Mouse (Mus musculus) adrenal gland, adult (tissue): ENCODE measurements at regions not wholly inside any gene's neighbourhood (a gene's known extent, or its start where the extent isn't known, plus 50 kb on each side); places are given as distances from the start of the nearest gene placed in this dataset.

ENCODE experiments used
- DNase-seq, 2 experiments: peaks; one replicate each; pipeline ENCODE4 v3.0.0; 2022 to 2023; ENCODE audit warnings: low spot score in 1 of 2; ENCODE audit not compliant: inconsistent age in 2 of 2

DNA sequence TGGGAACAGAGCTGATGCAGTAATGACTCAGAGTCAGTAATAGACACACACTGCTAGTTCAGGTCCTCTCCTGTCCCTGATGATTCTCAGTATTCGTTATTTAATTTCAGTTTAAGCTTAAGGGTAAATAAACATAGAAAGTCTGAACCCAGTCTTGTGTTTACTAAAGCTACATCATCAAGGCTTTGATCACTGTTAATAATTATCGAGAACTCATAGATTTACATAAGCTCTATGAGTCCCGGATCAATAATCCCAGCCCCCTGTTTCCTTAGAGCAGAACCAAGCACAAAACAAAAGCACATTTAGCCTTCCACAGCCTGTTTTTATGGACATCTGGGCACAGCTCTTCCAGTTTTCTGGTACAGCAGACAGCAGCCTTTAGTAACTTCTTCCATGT lies 59.0 kb upstream of the Ifngr1 start:
- no peak for DNase-seq

DNA sequence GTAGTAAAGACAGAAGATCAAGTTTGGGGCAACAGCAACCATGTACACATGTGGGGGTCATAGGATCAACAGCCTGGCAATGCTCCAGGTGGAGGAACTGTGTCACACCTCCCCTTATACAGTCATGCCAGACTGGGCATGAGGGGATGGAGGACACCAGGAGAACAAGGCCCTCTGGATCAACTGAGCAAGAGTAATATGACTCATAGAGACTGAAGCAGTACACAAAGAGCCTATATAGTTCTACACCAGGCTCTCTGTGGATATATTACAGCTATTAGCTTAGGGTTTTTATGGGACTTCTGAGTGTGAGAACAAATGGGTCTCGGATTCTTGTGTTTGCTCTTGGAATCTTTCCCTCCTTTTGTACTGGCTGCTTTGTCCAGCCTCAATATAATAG lies 57.9 kb upstream of the Ifngr1 start:
- no peak for DNase-seq
